Mouse (Mus musculus) kidney, adult 2 months (tissue): ENCODE measurements at regions not wholly inside any gene's neighbourhood (a gene's known extent, or its start where the extent isn't known, plus 50 kb on each side); places are given as distances from the start of the nearest gene placed in this dataset.

Experiments
- CTCF ChIP-seq: fragments of 200-500 bp; conservative IDR thresholded peaks from 2 replicates; pipeline ENCODE4 v1.5.1; 2011; ENCODE audit warnings: low read depth, mild to moderate bottlenecking, control low read depth, low read length, moderate library complexity, mixed read lengths; ENCODE audit not compliant: insufficient read depth, insufficient read length
- POLR2A ChIP-seq: fragments of 200-500 bp; IDR thresholded peaks from one replicate; pipeline ENCODE4 v1.6.1; 2011; ENCODE audit warnings: low read depth, low read length, control low read depth

DNA sequence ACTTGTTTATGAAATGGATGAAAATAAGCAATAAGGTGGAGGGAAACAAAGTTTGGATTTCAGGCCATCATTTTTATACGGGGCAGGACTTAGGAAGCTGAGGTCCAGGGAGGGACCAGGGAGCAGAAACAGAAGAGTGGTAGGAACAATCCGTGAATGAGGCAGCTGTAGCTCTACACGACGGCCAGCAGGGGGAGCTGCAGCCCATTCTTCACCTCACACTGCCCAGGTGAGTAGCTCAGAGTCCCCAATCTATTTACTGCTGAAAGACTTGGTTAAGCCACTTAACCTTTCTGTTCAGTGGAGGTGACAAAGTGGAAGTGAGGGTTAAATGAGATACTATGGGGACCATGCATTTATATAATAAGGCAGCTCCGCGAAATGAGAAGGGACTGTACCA is 225.7 kb downstream of the Gm45692 start:
- TF ChIP-seq POLR2A (no peak), CTCF (peak; percentile 95)
